ENCODE assay signal across 11 mouse cellular contexts in the genomic region with DNA sequence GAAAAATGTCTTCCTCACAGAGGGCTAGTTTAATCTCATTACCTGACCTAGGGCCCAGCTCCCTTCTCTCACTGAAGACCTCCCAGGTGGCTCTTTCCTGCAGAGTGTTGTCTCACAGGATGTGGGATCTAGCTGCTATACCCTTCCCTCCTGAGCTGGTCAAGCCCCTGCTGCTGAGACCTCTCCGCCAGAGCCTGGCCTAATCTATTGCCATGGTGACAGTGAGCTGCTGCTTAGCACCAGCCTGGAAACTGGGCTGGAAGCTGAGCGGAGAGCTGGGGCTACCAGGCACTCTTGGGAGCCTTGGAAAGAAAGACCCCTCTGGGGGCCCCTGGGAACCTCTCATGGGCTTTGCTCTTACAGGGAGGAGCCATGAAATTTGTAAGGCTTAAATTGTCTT. TPM values are rescaled to one million over a fixed set of nuclear protein-coding genes. Genes with fewer than 3 reads are reported as not detected.
DNase-seq lines count a peak whose midpoint lies in the region; ATAC-seq lines count a peak whose summit lies in the region.
"Had no signal": no experiment of that assay in that cellular context is flagged by ENCODE, and none has a peak within 500 bp of the region (broad histone marks: within the 10 kb centered on the region; RNA-seq: fewer than 3 reads in every experiment).

No protein-coding gene starts in this region.

- H3K27me3 ChIP-seq in forebrain, embryonic 10.5 days (ENCODE audit: poor library complexity, severe bottlenecking) = peaks cover 20% of the 10 kb centered on the region; the same call in 1 of the 2 replicates
- H3K27me3 ChIP-seq in hindbrain, embryonic 15.5 days = no peaks in the 10 kb centered on the region; the same call in 1 of the 2 replicates
- no peaks in the 10 kb centered on the region for H3K27me3 ChIP-seq in neural tube, embryonic 12.5 days (replicated peaks)
- H3K27me3 ChIP-seq: lung, embryonic 15.5 days had no signal

- peak; percentile 30 to 46 for DNase-seq in cerebellum, postnatal 10 days
- no peak for DNase-seq in cerebellum, adult 9-10 months
- peak; percentile 67 for DNase-seq in forebrain, embryonic 10.5 days (ENCODE audit: extremely low spot score, low spot score)
- no peak for DNase-seq in thymus, postnatal 4 days
- no peak for DNase-seq in left cerebral cortex, postnatal 14 days (ENCODE audit: low spot score in 2 of 2)
- DNase-seq in heart, postnatal 10 days = no peak
- DNase-seq: heart, adult 2 months; kidney, postnatal 25 days had no signal

- intact Hi-C loops in left cerebral cortex, postnatal 14 days (cut with DNase I) = no loop called here
- intact Hi-C loops in heart, postnatal 10 days (cut with DNase I) = no loop called here

- H3K9me3 ChIP-seq in forebrain, embryonic 10.5 days = no peaks in the 10 kb centered on the region
- H3K9me3 ChIP-seq in hindbrain, embryonic 15.5 days = no peaks in the 10 kb centered on the region
- no peaks in the 10 kb centered on the region for H3K9me3 ChIP-seq in neural tube, embryonic 12.5 days
- H3K9me3 ChIP-seq: lung, embryonic 15.5 days had no signal

- no peaks in the 10 kb centered on the region for H3K36me3 ChIP-seq in forebrain, embryonic 10.5 days (replicated peaks)
- H3K36me3 ChIP-seq in hindbrain, embryonic 15.5 days = no peaks in the 10 kb centered on the region
- H3K36me3 ChIP-seq in neural tube, embryonic 12.5 days = no peaks in the 10 kb centered on the region
- H3K36me3 ChIP-seq: lung, embryonic 15.5 days had no signal

- 2% methylated on average over 2 of the region's 2 CpGs for WGBS in forebrain, embryonic 10.5 days
- 13% methylated on average over 2 of the region's 2 CpGs for WGBS in hindbrain, embryonic 15.5 days
- WGBS in neural tube, embryonic 12.5 days = 7% methylated on average over 2 of the region's 2 CpGs

- peak overlapping the region; percentile 18; the same call in 1 of the 2 replicates for H3K4me3 ChIP-seq in forebrain, embryonic 10.5 days
- no peak overlapping the region for H3K4me3 ChIP-seq in hindbrain, embryonic 15.5 days
- H3K4me3 ChIP-seq in neural tube, embryonic 12.5 days = no peak overlapping the region
- H3K4me3 ChIP-seq: heart, adult 2 months; lung, embryonic 15.5 days had no signal

- peaks cover 47% of the 10 kb centered on the region for H3K4me1 ChIP-seq in forebrain, embryonic 10.5 days
- H3K4me1 ChIP-seq in hindbrain, embryonic 15.5 days (replicated peaks) = peaks cover 15% of the 10 kb centered on the region
- peaks cover 7% of the 10 kb centered on the region; the same call in 1 of the 2 replicates for H3K4me1 ChIP-seq in neural tube, embryonic 12.5 days
- H3K4me1 ChIP-seq: lung, embryonic 15.5 days had no signal

- no peak overlapping the region for H3K4me2 ChIP-seq in hindbrain, embryonic 15.5 days
- no peak overlapping the region for H3K4me2 ChIP-seq in neural tube, embryonic 12.5 days (replicated peaks)
- H3K4me2 ChIP-seq: lung, embryonic 15.5 days had no signal

- H3K27ac ChIP-seq in forebrain, embryonic 10.5 days = peak overlapping the region; percentile 74
- peak overlapping the region; percentile 35 for H3K27ac ChIP-seq in hindbrain, embryonic 15.5 days (replicated peaks)
- H3K27ac ChIP-seq in neural tube, embryonic 12.5 days = no peak overlapping the region
- H3K27ac ChIP-seq: heart, adult 2 months; lung, embryonic 15.5 days had no signal

- ATAC-seq in hindbrain, embryonic 15.5 days (ENCODE audit: low FRiP score, low read depth) = peak; percentile 86
- peak; percentile 62 for ATAC-seq in neural tube, embryonic 12.5 days (ENCODE audit: low FRiP score, low read depth)

- H3K9ac ChIP-seq in hindbrain, embryonic 15.5 days = no peak overlapping the region
- H3K9ac ChIP-seq in neural tube, embryonic 12.5 days = no peak overlapping the region
- H3K9ac ChIP-seq: lung, embryonic 15.5 days had no signal

RNA-seq across cellular contexts. Expression of a gene that starts 13.9 kb away (rescaled TPM):
- 11.5 and 13.3 TPM in 2 replicates for polyA plus RNA-seq in forebrain, embryonic 10.5 days (2016; fragmentation: Nextera tagmentation; extraction: Ambion mirVana)
- polyA plus RNA-seq in hindbrain, embryonic 15.5 days (2015; fragmentation: Nextera tagmentation; extraction: Ambion mirVana) = 11.9 and 14.4 TPM in 2 replicates
- polyA plus RNA-seq in neural tube, embryonic 12.5 days (2016; fragmentation: Nextera tagmentation; extraction: Ambion mirVana) = 6.1 and 6.9 TPM in 2 replicates
- 10 to 100 TPM; 27.6 to 30.0 TPM for total RNA-seq in left cerebral cortex, postnatal 14 days (2021)
- 1 to 10 TPM in 1 of 2 experiments, under 1 TPM in 1; 0.82 to 1.1 TPM for total RNA-seq in heart, postnatal 10 days (2021)

RNA-seq across cellular contexts. Expression of a gene that starts 27.4 kb away (rescaled TPM):
- 51.2 and 52.7 TPM in 2 replicates for polyA plus RNA-seq in forebrain, embryonic 10.5 days (2016; fragmentation: Nextera tagmentation; extraction: Ambion mirVana)
- polyA plus RNA-seq in hindbrain, embryonic 15.5 days (2015; fragmentation: Nextera tagmentation; extraction: Ambion mirVana) = 14.7 and 15.7 TPM in 2 replicates
- 36.5 and 41.9 TPM in 2 replicates for polyA plus RNA-seq in neural tube, embryonic 12.5 days (2016; fragmentation: Nextera tagmentation; extraction: Ambion mirVana)
- 1 to 10 TPM; 9.8 TPM for total RNA-seq in left cerebral cortex, postnatal 14 days (2021)
- 10 to 100 TPM; 24.2 to 27.3 TPM for total RNA-seq in heart, postnatal 10 days (2021)

RNA-seq across cellular contexts. Expression of a gene that starts 59.9 kb away (rescaled TPM):
- polyA plus RNA-seq in forebrain, embryonic 10.5 days (2016; fragmentation: Nextera tagmentation; extraction: Ambion mirVana) = 13.5 and 15.1 TPM in 2 replicates
- 20.2 and 20.7 TPM in 2 replicates for polyA plus RNA-seq in hindbrain, embryonic 15.5 days (2015; fragmentation: Nextera tagmentation; extraction: Ambion mirVana)
- 18.0 and 18.8 TPM in 2 replicates for polyA plus RNA-seq in neural tube, embryonic 12.5 days (2016; fragmentation: Nextera tagmentation; extraction: Ambion mirVana)
- total RNA-seq in left cerebral cortex, postnatal 14 days (2021) = 100 to 1,000 TPM in 1 of 2 experiments, 10 to 100 TPM in 1; 97.1 to 103 TPM
- total RNA-seq in heart, postnatal 10 days (2021) = 10 to 100 TPM; 14.9 to 18.0 TPM

Comparison
In these comparisons a context has a peak if more than half of its experiments do, and no peak if none do; other contexts are left out.
1. DNase-seq: peak in cerebellum, postnatal 10 days (2 of 2) and forebrain, embryonic 10.5 days (single experiment); none in cerebellum, adult 9-10 months (single experiment), thymus, postnatal 4 days (single experiment), left cerebral cortex, postnatal 14 days (0 of 2) and heart, postnatal 10 days (0 of 2).